Mouse (Mus musculus) bone marrow, adult 2 months (tissue): ENCODE data around the gene Fmo9.

Experiments
- CTCF ChIP-seq: fragments of 200-500 bp; IDR thresholded peaks from 2 replicates; pipeline ENCODE4 v1.5.1; 2011; ENCODE audit warnings: low read length, control low read depth; ENCODE audit not compliant: control insufficient read depth, insufficient read depth
- POLR2A ChIP-seq: fragments of 200-500 bp; IDR thresholded peaks from 2 replicates; pipeline ENCODE4 v1.6.1; 2011; ENCODE audit warnings: low read depth, mild to moderate bottlenecking, control low read depth, low read length, borderline replicate concordance; ENCODE audit not compliant: control insufficient read depth

DNA sequence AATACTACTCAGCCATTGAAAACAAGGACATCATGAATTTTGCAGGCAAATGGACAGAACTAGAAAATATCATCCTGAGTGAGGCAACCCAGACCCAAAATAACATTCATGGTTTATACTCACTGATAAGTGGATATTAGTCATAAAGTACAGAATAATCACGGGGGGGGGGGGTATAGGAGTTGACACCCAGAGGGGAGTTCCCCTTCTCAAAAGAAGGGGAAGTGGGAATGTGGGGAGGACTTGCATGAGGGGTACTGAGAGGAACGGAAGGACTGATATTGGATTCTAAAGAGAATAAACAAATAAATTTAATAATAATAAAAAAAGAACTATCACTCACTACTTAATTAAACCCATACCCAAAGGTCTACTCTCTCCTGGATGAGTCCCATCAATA, 48.6 kb upstream of the Fmo9 start:
- TF ChIP-seq POLR2A (no peak), CTCF (no peak)
